Mouse (Mus musculus): Measurements from ENCODE around the gene Col6a4. TPM values are rescaled to one million over a fixed set of nuclear protein-coding genes. Genes with fewer than 3 reads are reported as not detected.

Col6a4 gene
- total RNA-seq, 2 experiments from 2014 or later, result 0.76 to 2.1 TPM

DNA sequence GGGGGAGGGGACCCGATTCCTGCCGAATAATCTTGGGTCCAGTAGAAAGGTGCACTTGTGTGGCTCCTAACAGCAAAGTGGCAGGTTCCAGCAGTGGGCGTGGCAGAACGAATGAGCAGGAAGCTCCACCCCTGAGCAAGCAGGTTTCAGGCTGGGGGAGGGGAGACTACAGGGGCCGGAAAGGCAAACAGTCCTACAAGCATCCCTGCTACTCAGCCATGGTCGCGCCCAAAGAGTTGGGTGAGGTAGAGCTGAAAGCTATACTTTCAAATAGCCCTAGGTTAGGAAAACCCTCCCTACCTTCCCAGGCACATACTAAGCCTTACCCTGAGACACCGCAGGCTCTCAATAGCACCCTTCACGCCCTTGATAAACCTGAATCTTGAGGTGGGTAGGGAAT lies 9.7 kb upstream of the Col6a4 start:
- no peak for TF ChIP-seq CTCF (conservative IDR thresholded peaks at IDR 0.05)
- no peak for DNase-seq (ENCODE audit: low spot score in 2 of 2)
- Histone ChIP-seq H3K27ac (no peak overlapping the region), H3K4me3 (no peak overlapping the region)

DNA sequence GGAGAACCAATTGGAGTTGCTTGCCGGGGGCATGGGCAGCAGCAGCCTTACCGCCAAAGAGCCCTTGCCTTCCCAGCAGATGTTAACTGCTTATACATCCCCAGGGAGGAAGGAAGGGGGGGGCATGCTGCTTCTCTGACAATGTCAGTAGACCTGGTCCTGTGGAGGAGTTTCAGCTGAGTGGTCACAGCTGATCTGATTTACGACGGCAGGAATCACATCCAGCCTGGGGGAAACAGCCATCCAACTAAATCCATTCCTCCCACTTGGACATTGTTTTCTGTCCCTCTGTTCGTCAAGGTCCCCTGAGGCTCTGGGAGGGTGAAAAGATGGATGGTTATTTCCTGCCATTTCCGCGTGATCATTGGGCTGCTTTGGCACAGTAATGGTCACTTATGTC lies 7.8 kb upstream of the Col6a4 start:
- Histone ChIP-seq H3K27ac (no peak overlapping the region), H3K4me3 (no peak overlapping the region)
- no peak for TF ChIP-seq CTCF (conservative IDR thresholded peaks at IDR 0.05)
- DNase-seq (ENCODE audit: low spot score in 2 of 2), result no peak

- no peak overlapping the region for H3K27ac ChIP-seq
- no peak overlapping the region for H3K4me3 ChIP-seq
- no peak for DNase-seq (ENCODE audit: low spot score in 2 of 2)
- no peak for TF ChIP-seq CTCF (conservative IDR thresholded peaks at IDR 0.05)
These were observed 4.6 kb upstream of the Col6a4 start for GRCm38 (mm10) chr9:106101166-106101565.

GRCm38 (mm10) chr9:106100262-106100661 lies 3.7 kb upstream of the Col6a4 start:
- H3K27ac ChIP-seq, result no peak overlapping the region
- no peak for TF ChIP-seq CTCF (conservative IDR thresholded peaks at IDR 0.05)

GRCm38 (mm10) chr9:106099379-106100021 lies 2.9 kb upstream of the Col6a4 start:
- peak; percentile 60 for TF ChIP-seq CTCF (conservative IDR thresholded peaks at IDR 0.05)
- no peak overlapping the region for H3K27ac ChIP-seq
- no peak for DNase-seq (ENCODE audit: low spot score in 2 of 2)
- H3K4me3 ChIP-seq, result no peak overlapping the region

More at GRCm38 (mm10) chr9:106100262-106100661, 3.7 kb upstream of the Col6a4 start:
- no peak for DNase-seq (ENCODE audit: low spot score in 2 of 2)
- H3K4me3 ChIP-seq, result no peak overlapping the region

GRCm38 (mm10) chr9:106081528-106081927 lies 15.1 kb downstream of the Col6a4 start:
- TF ChIP-seq CTCF (conservative IDR thresholded peaks at IDR 0.05), result no peak

GRCm38 (mm10) chr9:106080261-106081033 lies 16.1 kb downstream of the Col6a4 start:
- peak; percentile 83 for TF ChIP-seq CTCF (conservative IDR thresholded peaks at IDR 0.05)
- DNase-seq (ENCODE audit: low spot score in 2 of 2), result peak; percentile 19 to 39
- H3K27ac ChIP-seq, result no peak overlapping the region

More at GRCm38 (mm10) chr9:106081528-106081927, 15.1 kb downstream of the Col6a4 start:
- no peak for DNase-seq (ENCODE audit: low spot score in 2 of 2)
- no peak overlapping the region for H3K4me3 ChIP-seq
- no peak overlapping the region for H3K27ac ChIP-seq

DNA sequence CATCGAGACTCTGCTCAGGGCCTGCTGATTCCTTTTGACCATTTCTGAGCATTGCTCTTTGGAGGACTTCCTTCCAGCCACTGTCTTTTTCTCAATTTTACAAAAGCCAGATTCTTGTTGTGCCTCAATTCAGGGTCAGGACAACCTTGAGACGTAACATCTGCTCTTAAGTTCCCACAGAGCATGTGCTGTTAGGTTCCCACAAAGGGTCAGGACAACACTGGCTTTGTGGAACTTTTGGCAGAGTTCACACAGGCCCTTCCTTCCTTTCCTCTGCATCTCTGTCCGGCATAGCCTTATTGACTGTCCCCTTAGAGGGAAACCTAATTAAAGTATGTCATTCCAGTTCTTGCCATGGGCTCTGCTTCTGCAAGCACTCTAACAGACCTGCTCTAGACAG lies 18.6 kb downstream of the Col6a4 start:
- no peak for DNase-seq (ENCODE audit: low spot score in 2 of 2)
- no peak overlapping the region for H3K27ac ChIP-seq
- no peak for TF ChIP-seq CTCF (conservative IDR thresholded peaks at IDR 0.05)
- no peak overlapping the region for H3K4me3 ChIP-seq

More at GRCm38 (mm10) chr9:106080261-106081033, 16.1 kb downstream of the Col6a4 start:
- no peak overlapping the region for H3K4me3 ChIP-seq

- peak; percentile 12 to 57 for DNase-seq (ENCODE audit: low spot score in 2 of 2)
- no peak overlapping the region for H3K27ac ChIP-seq
- no peak for TF ChIP-seq CTCF (conservative IDR thresholded peaks at IDR 0.05)
- no peak overlapping the region for H3K4me3 ChIP-seq
These were observed 20.3 kb downstream of the Col6a4 start for GRCm38 (mm10) chr9:106076234-106076633.

DNA sequence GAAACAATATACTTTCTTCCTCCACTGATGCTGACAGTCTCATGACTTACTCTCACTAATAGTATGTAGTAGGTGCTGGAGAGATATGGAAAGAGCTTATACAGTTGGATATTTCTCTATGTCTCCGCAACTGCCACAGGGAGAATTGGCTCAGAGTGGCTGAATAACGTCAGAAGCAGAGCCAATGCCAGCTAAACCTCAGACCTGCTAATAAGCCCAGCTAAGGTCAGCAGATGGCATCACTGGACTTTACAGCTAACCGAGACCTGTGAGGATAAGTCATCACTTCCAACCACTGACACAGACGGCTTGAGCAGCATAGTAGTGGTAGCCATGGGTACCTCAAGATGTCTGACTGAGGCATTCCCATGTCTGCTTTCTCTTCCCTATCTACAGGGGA lies 22.6 kb downstream of the Col6a4 start:
- TF ChIP-seq CTCF (conservative IDR thresholded peaks at IDR 0.05), result no peak
- DNase-seq (ENCODE audit: low spot score in 2 of 2), result no peak

DNA sequence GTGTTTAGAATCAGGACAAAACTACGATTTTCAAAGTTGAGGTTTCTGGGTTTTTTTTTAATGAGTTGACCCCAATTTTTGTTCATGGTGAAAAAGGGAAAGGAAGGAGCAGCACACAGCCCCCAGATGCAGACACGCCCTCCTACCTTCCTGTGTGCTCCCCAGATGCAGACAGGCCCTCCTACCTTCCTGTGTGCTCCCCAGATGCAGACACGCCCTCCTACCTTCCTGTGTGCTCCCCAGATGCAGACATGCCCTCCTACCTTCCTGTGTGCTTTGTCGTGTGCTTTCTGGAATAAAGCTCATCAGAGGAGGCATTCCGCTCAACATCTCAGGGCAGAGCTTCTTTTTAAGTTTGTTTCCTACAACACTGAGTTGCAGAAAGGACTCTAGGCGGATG lies 24.9 kb downstream of the Col6a4 start:
- H3K27ac ChIP-seq, result no peak overlapping the region
- DNase-seq (ENCODE audit: low spot score in 2 of 2), result no peak
- H3K4me3 ChIP-seq, result no peak overlapping the region
- TF ChIP-seq CTCF (conservative IDR thresholded peaks at IDR 0.05), result no peak

More for the DNA sequence above, 22.6 kb downstream of the Col6a4 start:
- H3K4me3 ChIP-seq, result no peak overlapping the region
- no peak overlapping the region for H3K27ac ChIP-seq

DNA sequence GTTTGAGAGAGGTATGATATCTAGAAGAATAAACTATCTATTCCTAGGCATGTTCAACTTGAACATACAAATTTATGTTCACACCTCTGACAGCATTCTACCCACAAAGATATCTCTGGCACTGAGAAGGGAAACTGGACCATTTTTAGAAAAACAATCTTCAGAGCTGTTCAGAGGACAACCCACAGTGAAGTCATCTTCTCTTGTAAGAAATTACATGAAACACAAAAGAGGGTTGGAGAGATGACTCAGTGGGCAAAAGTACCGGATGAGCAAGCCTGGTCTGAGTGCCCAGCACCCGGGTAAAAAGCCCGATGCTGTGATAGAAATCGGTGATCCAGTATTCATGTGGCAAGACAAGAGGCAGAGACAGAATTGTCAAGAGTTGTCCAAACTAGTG lies 43.1 kb downstream of the Col6a4 start:
- DNase-seq (ENCODE audit: low spot score in 2 of 2), result no peak
- TF ChIP-seq CTCF (conservative IDR thresholded peaks at IDR 0.05), result no peak
- H3K4me3 ChIP-seq, result no peak overlapping the region
- no peak overlapping the region for H3K27ac ChIP-seq

- no peak for TF ChIP-seq CTCF (conservative IDR thresholded peaks at IDR 0.05)
- Histone ChIP-seq H3K27ac (peak overlapping the region; percentile 23; the same call in 1 of the 2 replicates), H3K4me3 (no peak overlapping the region)
- no peak for DNase-seq (ENCODE audit: low spot score in 2 of 2)
These were observed 52.6 kb downstream of the Col6a4 start for GRCm38 (mm10) chr9:106043921-106044503.
